Mouse (Mus musculus): ENCODE data around the gene Map3k3.
"Not testable (repeated sequence)": the region's sequence is repeated elsewhere in the genome, so short reads cannot be mapped to it uniquely, and the experiment has no call there.

The Map3k3 gene

GRCm38 (mm10) chr11:106076321-106076720 is 8.1 kb upstream of the Map3k3 start:
- DNase-seq (ENCODE audit: low read depth), result peak; percentile 89

DNA sequence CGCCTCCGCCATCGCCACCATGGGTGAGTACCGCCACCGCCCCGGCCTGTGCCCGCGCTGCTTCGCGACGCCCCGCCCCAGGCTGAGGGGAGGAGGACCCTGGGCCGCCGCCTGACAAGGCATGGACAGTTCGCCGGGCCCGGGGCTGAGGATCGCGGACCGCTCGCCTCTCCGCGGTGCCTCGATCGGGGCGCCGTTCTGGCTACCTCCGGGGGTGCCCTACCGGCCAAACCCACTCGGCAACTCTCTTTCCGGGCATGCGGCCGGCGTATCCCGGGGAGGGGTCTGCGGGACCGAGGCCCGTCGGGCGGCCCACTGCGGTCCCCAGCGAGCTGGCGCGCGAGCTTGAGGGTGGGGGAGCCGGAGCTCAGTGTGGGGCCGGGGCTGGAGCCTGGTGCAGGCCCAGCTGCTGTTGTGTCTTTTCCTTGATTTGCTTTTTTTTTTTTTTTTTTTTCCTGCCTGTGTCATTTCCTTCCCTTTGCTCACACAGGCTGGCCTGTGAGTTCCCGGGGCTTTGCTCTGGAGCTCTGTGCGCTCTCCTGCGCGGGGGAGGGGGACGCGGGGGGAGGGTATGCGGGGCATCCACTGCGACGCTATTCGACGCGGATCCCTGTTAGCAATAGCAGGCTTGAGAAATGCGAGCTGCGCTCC is 623 bp downstream of the Map3k3 start:
- peak; percentile 78 for DNase-seq (ENCODE audit: low read depth)

- DNase-seq (ENCODE audit: low read depth), result no peak
Observed at GRCm38 (mm10) chr11:106098223-106098622, 13.8 kb downstream of the Map3k3 start.

DNA sequence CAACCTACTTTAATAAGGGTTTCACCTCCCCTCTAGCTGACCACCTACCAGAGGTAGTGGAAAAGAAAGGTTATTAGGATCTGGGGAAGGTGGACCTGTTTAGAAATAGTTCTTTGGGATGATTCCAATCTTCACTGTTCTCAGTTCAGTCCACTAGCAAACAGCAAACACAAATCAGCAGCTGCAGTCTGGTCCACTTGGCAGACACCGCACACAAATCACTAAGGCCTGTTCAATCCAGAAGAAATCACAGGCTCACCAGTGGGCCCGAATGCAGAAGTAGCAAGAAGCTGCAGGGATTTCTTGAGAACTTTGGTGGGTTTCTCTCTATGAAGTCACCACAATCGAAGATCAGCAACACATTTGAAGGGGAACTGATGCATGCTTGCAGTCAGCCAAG is 18.5 kb downstream of the Map3k3 start:
- peak; percentile 17 for DNase-seq (ENCODE audit: low read depth)

GRCm38 (mm10) chr11:106106047-106106587 is 21.7 kb downstream of the Map3k3 start:
- no peak for DNase-seq (ENCODE audit: low read depth)

- DNase-seq (ENCODE audit: low read depth), result peak; percentile 5
Observed at GRCm38 (mm10) chr11:106111688-106112087, 27.3 kb downstream of the Map3k3 start.

GRCm38 (mm10) chr11:106122221-106122620 is 37.8 kb downstream of the Map3k3 start:
- no peak for DNase-seq (ENCODE audit: low read depth)

GRCm38 (mm10) chr11:106122736-106123135 is 38.3 kb downstream of the Map3k3 start:
- no peak for DNase-seq (ENCODE audit: low read depth)

DNA sequence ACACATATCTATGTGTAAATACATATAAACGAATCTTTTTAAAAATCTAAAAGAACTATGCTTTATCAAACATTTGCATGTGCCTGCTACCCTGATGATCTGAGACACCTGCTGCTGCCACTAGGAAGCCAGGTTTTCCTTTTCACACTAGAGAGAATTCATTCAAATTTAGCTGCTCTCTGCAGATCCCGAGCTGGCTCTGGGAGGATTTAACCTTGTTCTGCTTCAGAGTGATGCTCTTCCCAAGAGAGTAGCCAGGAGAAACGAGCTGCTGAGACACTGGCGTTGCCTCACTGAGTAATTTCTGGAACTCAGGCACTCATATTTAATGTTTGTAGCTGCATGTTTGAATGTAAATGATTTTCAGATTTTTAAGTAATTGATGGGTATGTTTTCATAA is 40.4 kb downstream of the Map3k3 start:
- DNase-seq (ENCODE audit: low read depth), result no peak

DNA sequence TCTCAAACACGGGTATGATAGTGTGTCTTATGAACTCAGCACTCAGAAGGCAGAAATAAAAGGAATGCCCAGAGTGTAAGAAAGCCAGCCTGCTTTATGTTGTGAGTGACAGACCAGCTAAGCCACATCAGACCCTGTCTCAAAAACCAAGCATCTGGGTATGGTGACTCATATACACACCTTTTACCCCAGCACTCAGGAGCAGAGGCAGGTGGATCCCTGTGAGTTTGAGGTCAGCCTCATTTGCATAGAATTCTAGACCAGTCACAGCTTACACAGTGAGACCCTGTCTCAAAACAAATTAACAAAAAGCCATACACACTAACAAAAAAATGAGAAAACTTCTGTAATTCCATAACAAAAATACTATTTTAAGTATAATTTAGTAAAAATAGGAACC is 41.4 kb downstream of the Map3k3 start:
- DNase-seq (ENCODE audit: low read depth), result no peak

GRCm38 (mm10) chr11:106126727-106127373 is 42.4 kb downstream of the Map3k3 start:
- not testable (repeated sequence) for DNase-seq (ENCODE audit: low read depth)

DNA sequence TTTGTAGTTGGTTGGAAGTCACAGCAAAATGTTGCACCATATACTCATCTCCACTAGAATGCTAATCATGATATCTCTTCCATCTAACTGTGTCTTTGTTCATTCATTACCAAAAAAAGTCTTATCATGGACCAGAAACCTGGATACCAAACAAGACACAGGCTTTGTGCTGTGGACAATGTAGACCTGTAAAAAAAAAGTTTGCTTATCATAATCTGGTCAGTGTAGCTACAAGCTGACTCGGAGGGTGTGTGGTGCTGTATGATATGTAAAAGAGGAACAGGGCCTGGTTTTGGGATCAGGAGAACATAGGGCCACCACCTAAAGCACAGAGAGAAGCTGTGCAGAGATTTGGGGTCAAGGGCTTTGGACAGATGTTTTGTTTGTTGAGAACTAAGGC is 45.1 kb downstream of the Map3k3 start:
- no peak for DNase-seq (ENCODE audit: low read depth)

GRCm38 (mm10) chr11:106132516-106132915 is 48.1 kb downstream of the Map3k3 start:
- DNase-seq (ENCODE audit: low read depth), result no peak

GRCm38 (mm10) chr11:106134580-106135528 is 50.4 kb downstream of the Map3k3 start:
- peak; percentile 91 for DNase-seq (ENCODE audit: low read depth)

- DNase-seq (ENCODE audit: low read depth), result no peak
Observed at GRCm38 (mm10) chr11:106151219-106151618, 66.8 kb downstream of the Map3k3 start.

DNA sequence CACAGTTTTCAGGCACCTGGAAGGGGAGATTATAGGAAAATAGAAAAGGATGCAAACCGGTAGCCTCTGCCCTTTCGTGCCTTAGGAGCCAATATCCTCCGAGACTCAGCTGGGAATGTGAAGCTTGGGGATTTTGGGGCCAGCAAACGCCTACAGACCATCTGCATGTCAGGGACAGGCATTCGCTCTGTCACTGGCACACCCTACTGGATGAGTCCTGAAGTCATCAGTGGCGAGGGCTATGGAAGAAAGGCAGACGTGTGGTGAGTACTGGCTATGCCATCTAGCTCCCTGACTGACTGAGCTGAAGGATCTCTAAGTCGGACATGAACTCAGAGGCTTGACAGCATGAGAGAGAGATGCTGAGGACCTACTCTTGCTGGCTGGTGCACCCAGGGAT is 67.7 kb downstream of the Map3k3 start:
- no peak for DNase-seq (ENCODE audit: low read depth)

GRCm38 (mm10) chr11:106154091-106154490 is 69.7 kb downstream of the Map3k3 start:
- DNase-seq (ENCODE audit: low read depth), result no peak

DNA sequence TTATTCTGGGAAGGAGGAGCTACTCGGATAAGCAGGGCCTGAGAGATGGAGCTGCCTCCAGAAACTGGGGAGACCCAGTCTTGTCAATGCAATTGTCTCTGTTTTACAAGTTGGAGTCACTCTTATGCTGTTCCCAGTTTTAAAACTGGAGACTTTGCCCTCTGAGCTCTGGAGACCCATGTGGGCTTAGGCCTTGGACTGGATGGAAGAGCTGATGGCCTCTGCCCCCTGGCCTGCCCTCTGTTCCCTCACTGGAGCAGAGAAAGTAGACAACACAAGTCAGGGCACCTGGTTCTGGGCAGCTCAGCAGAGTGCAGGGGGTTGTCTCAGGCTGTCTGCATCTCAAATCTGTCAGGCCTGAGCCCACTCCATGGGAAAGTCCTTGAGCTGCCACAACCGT is 70.4 kb downstream of the Map3k3 start:
- DNase-seq (ENCODE audit: low read depth), result no peak

GRCm38 (mm10) chr11:106155761-106156160 is 71.3 kb downstream of the Map3k3 start:
- no peak for DNase-seq (ENCODE audit: low read depth)

- DNase-seq (ENCODE audit: low read depth), result no peak
Observed at GRCm38 (mm10) chr11:106156257-106156656, 71.8 kb downstream of the Map3k3 start.

GRCm38 (mm10) chr11:106157154-106157553 is 72.7 kb downstream of the Map3k3 start:
- no peak for DNase-seq (ENCODE audit: low read depth)

Data from NIH3T3 (cell line).